Mouse (Mus musculus) neural tube, embryonic 11.5 days (tissue): ENCODE data around the gene D630003M21Rik. TPM values are rescaled to one million over a fixed set of nuclear protein-coding genes. Genes with fewer than 3 reads are reported as not detected.

Experiments
- ATAC-seq: fragments of 200-750 bp; cut with Nextera tagmentation; 2 replicates; pipeline ENCODE4 v1.8.0; 2017; ENCODE audit warnings: moderate number of reproducible peaks, mild to moderate bottlenecking, moderate TSS enrichment, moderate library complexity; ENCODE audit not compliant: insufficient read depth, low FRiP score, low TSS enrichment
- DNase-seq: peaks from one replicate; pipeline ENCODE4 v3.0.0-alpha.2; 2015; ENCODE audit warnings: low spot score
- H3K27ac ChIP-seq: fragments of 300-500 bp; sonication (generic); 2 replicates; pipeline ENCODE4 v1.5.1; 2014; ENCODE audit warnings: low read depth, mild to moderate bottlenecking, low read length
- H3K27me3 ChIP-seq: fragments of 300-500 bp; sonication (generic); 2 replicates; pipeline ENCODE4 v1.6.1; 2014; ENCODE audit warnings: mild to moderate bottlenecking, low read length, mixed read lengths; ENCODE audit not compliant: control insufficient read depth, insufficient read depth
- H3K36me3 ChIP-seq: fragments of 300-500 bp; sonication (generic); 2 replicates; pipeline ENCODE4 v1.6.1; 2014; ENCODE audit warnings: mild to moderate bottlenecking, low read length, moderate library complexity, mixed read lengths; ENCODE audit not compliant: control insufficient read depth, insufficient read depth
- H3K4me1 ChIP-seq: fragments of 300-500 bp; sonication (generic); 2 replicates; pipeline ENCODE4 v1.6.1; 2014; ENCODE audit warnings: low read length, mixed read lengths; ENCODE audit not compliant: control insufficient read depth, insufficient read depth
- H3K4me2 ChIP-seq: fragments of 300-500 bp; sonication (generic); 2 replicates; pipeline ENCODE4 v1.6.1; 2014; ENCODE audit warnings: low read depth, mild to moderate bottlenecking, moderate library complexity
- H3K4me3 ChIP-seq: fragments of 300-500 bp; sonication (generic); 2 replicates; pipeline ENCODE4 v1.5.1; 2014; ENCODE audit warnings: low read depth, low read length
- H3K9ac ChIP-seq: fragments of 300-500 bp; sonication (generic); 2 replicates; pipeline ENCODE4 v1.6.1; 2014; ENCODE audit warnings: mild to moderate bottlenecking, low read length
- H3K9me3 ChIP-seq: fragments of 300-500 bp; sonication (generic); 2 replicates; pipeline ENCODE4 v1.6.1; 2016; ENCODE audit warnings: low read length; ENCODE audit not compliant: control insufficient read depth
- WGBS: fragments of 180-500 bp; shearing (Covaris S2); extraction: QIAGEN DNeasy Blood & Tissue Kit; methylation state at CpG from one replicate; pipeline ENCODE4 v1.1.7; 2014; 5-methylcytosine and 5-hydroxymethylcytosine counted together
- polyA plus RNA-seq: library from polyadenylated mRNA; unstranded; fragments of >200 nt; fragmentation: Nextera tagmentation; extraction: Ambion mirVana; gene quantifications from 2 replicates; pipeline ENCODE4 v1.2.1, GENCODE M21; 2014

Gene D630003M21Rik
- polyA plus RNA-seq, 1 experiment from 2014 or later, result 3.6 TPM

DNA sequence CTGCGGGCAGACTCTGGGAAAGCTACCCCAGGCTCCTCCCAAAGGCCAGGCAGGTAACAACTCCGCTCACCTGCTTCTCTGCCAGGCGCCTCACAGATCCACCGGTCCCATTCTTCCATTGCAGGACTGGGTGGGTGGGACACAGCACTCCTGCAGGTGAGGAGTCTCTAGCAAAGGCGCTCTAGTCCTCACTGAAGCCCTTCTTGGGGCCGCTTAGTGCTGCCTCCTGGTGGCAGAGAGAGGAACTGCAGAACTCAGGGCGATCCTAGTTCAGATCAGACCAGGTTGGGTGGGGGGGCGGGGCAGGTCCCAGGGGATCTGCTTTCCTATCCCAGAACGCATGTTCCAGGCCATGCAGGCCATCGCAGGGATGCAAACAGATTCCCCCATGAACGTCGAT, 29.8 kb upstream of the D630003M21Rik start:
- H3K4me1 ChIP-seq, result no peaks in the 10 kb centered on the region
- no peak overlapping the region for H3K4me3 ChIP-seq
- H3K27ac ChIP-seq, result no peak overlapping the region
- DNase-seq (peak; percentile 81), ATAC-seq (no peak)
- H3K9ac ChIP-seq, result no peak overlapping the region
- 11% methylated on average over 12 of the region's 12 CpGs for WGBS
- no peak overlapping the region for H3K4me2 ChIP-seq
- no peaks in the 10 kb centered on the region for H3K27me3 ChIP-seq
- H3K9me3 ChIP-seq, result no peaks in the 10 kb centered on the region
- H3K36me3 ChIP-seq, result no peaks in the 10 kb centered on the region

DNA sequence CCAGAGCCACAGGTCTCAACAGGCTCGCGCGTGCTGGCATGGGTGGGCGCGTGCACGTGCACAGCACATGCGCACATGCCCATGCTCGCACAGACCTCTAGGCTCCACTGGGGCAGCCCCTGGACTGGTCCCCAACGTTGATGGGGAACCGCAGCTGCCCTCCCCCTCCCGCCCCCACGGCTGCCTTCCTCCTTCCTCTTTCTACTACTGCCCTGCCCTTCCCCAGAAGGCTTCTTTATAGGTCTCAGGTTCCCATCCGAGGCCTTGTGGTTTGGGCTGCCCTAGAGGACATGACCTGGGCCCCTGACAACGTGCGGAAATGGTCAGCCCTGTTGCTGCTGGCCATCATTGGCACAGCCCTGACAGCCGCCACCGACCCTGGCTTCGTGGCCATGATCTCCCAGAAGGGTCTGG, 29.0 kb upstream of the D630003M21Rik start, which contains the start of gene Bpi:
Gene Bpi (plus strand): TSS at position 90 of the 414 bp plus-strand sequence.
- Histone ChIP-seq H3K27me3 (no peaks in the 10 kb centered on the region), H3K4me3 (no peak within 1 kb of the TSS), H3K9ac (no peak within 1 kb of the TSS), H3K9me3 (no peaks in the 10 kb centered on the region), H3K4me1 (no peaks in the 10 kb centered on the region), H3K36me3 (no peaks in the 10 kb centered on the region), H3K4me2 (no peak within 1 kb of the TSS), H3K27ac (no peak within 1 kb of the TSS)
- WGBS, result 64% methylated on average over 18 of the region's 18 CpGs
- ATAC-seq (no peak), DNase-seq (no peak)

DNA sequence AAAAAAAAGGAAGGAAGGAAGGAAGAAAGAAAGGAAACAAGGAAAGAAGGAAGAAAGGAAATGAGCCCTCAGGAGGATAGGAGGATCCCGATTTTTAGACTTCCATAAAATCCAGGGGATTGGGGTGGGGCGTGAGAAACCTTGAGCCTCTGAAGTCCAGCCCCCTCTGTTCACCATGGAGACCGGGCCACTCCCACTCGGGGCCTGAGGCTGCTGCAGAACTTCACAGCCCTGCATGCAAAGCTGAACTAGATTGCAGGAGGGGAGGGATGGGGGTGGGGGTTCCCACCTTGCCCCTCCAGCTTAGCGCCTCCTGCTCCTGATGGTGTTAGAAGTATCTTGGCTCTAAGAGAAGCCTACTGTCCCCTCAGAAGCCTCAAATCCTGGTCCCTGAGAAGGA, 27.9 kb upstream of the D630003M21Rik start:
- no peaks in the 10 kb centered on the region for H3K36me3 ChIP-seq
- no peaks in the 10 kb centered on the region for H3K9me3 ChIP-seq
- H3K4me2 ChIP-seq, result no peak overlapping the region
- H3K9ac ChIP-seq, result no peak overlapping the region
- no peak for DNase-seq
- ATAC-seq, result no peak
- no peaks in the 10 kb centered on the region for H3K27me3 ChIP-seq
- no peak overlapping the region for H3K27ac ChIP-seq
- 15% methylated on average over 5 of the region's 5 CpGs for WGBS
- H3K4me3 ChIP-seq, result no peak overlapping the region
- H3K4me1 ChIP-seq, result no peaks in the 10 kb centered on the region

DNA sequence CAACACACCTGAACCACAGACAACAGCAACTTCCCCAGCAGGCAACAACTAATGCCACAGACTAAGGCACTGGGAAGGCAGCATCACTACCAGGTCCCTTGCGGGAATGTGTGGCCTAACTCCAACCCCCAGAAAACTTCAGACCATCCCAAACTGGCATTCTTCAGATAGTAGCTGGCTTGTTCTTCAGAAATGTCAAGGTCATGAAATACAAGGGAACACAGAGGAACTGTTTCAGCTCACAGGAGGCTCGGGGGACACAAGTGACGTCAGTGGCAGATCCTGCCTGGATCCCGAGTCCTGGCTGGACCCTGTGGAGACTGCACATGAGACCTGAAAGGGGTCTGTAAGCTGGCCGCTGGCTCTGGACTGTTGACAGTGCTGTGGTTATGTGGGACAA, 24.8 kb upstream of the D630003M21Rik start:
- ATAC-seq, result no peak
- H3K4me3 ChIP-seq, result no peak overlapping the region
- no peak overlapping the region for H3K27ac ChIP-seq
- H3K27me3 ChIP-seq, result no peaks in the 10 kb centered on the region
- H3K36me3 ChIP-seq, result no peaks in the 10 kb centered on the region
- H3K4me2 ChIP-seq, result no peak overlapping the region
- H3K9ac ChIP-seq, result no peak overlapping the region
- 75% methylated on average over 5 of the region's 5 CpGs for WGBS
- no peaks in the 10 kb centered on the region for H3K4me1 ChIP-seq
- H3K9me3 ChIP-seq, result no peaks in the 10 kb centered on the region
- DNase-seq, result no peak

DNA sequence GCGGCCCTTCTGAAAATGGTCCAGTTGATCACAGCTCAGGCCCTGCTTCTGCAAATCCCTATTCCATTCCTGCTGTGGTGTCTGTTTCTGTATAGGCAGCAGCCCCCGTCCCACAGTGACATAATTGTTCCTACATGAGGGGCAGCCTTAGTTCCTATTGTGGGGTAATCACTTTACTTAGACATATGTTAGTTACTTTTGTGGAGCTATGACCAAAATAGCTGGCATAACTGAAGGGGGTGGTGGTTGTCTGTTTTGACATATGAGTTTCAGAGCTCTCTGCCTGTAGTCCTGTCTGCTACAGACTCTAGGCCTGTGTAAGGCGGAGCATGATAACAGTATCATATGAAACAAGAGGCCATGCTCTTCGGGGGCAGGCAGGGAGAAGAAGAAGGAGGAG, 21.5 kb upstream of the D630003M21Rik start:
- Histone ChIP-seq H3K27me3 (no peaks in the 10 kb centered on the region), H3K9me3 (no peaks in the 10 kb centered on the region), H3K4me1 (no peaks in the 10 kb centered on the region), H3K27ac (no peak overlapping the region), H3K9ac (no peak overlapping the region), H3K36me3 (no peaks in the 10 kb centered on the region), H3K4me2 (no peak overlapping the region), H3K4me3 (no peak overlapping the region)
- no peak for DNase-seq
- 88% methylated on average over 4 of the region's 4 CpGs for WGBS
- no peak for ATAC-seq

DNA sequence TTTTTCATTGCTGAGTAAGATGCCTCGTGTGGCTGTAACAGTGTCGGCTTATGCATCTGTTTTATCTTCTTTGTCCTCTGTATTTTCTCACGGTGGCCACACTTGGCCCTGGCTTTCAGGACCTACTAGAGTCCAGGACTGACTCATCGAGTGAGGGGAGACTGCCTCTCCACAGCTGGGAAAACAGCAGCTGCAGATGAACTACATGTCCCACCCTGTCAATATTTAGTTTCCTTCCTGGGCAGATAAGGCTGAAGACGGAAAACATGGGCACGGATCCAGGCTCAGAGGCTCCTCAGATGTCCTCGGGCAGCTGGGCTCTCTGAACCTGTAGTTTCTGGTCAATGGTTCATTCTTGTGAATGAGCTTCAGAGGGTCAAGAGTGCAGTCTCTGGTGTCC, 19.3 kb upstream of the D630003M21Rik start:
- Histone ChIP-seq H3K9me3 (no peaks in the 10 kb centered on the region), H3K27me3 (no peaks in the 10 kb centered on the region), H3K36me3 (no peaks in the 10 kb centered on the region), H3K9ac (no peak overlapping the region), H3K4me2 (no peak overlapping the region), H3K4me1 (no peaks in the 10 kb centered on the region), H3K27ac (no peak overlapping the region), H3K4me3 (no peak overlapping the region)
- no peak for ATAC-seq
- DNase-seq, result no peak
- WGBS, result 74% methylated on average over 7 of the region's 7 CpGs

DNA sequence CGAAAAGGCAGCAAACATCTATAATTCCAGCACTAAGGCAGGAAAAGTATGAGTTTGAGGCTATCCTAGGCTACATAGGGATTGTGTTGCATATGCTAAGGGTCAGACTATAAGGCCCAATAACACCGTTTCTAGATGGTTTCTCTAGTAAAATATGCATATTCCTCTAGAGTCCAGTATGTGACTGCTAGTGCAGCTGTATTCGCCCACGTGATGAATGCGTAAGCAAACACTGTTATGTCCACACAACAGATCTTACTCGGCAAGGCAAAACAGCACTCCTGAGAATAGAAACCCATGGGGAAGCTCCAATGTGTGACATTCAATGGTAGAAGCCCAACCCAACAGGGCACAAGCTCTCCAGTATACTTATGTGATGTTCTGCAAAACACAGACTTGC, 18.8 kb upstream of the D630003M21Rik start:
- H3K27me3 ChIP-seq, result no peaks in the 10 kb centered on the region
- no peak overlapping the region for H3K4me3 ChIP-seq
- no peak overlapping the region for H3K27ac ChIP-seq
- DNase-seq, result no peak
- no peak for ATAC-seq
- H3K9me3 ChIP-seq, result no peaks in the 10 kb centered on the region
- H3K36me3 ChIP-seq, result no peaks in the 10 kb centered on the region
- 90% methylated on average over 6 of the region's 6 CpGs for WGBS
- no peaks in the 10 kb centered on the region for H3K4me1 ChIP-seq
- no peak overlapping the region for H3K4me2 ChIP-seq
- no peak overlapping the region for H3K9ac ChIP-seq

DNA sequence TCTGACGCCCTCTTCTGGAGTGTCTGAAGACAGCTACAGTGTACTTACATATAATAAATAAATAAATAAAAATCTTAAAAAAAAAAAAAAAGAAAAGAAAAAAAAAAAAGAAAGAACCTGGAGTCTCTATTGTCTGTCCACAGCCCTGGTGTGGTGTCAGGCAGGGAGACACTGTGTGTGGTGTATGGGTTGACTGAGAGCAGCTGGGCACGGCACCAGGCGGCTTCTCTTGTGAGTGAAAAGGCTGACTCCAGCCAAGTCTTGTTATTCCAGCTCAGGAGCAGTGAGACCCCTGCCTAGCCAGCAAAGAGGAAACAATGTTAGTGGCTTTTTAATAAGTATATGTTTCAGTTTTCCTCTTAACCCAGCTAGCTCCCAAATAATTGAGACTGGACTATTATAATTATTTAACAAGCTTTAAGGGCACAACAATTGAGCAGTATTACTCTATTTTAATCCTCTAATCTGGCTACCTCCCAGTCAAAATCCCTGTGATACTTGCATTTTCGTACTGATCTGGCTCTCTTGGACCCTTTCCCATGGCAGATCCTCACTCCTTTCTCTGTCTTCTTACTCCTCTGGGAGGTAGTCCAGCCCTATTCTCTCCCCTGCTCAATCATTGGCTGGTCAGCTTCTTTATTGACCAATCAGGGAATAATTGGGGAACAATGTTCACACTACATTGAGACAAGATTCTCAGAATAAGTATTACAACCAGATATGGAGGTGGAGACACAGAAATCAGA, 16.2 kb upstream of the D630003M21Rik start:
- 76% methylated on average over 4 of the region's 4 CpGs for WGBS
- no peak overlapping the region for H3K9ac ChIP-seq
- DNase-seq, result no peak
- no peak for ATAC-seq
- no peak overlapping the region for H3K27ac ChIP-seq
- no peak overlapping the region for H3K4me2 ChIP-seq
- H3K36me3 ChIP-seq, result no peaks in the 10 kb centered on the region
- H3K9me3 ChIP-seq, result no peaks in the 10 kb centered on the region
- no peak overlapping the region for H3K4me3 ChIP-seq
- H3K27me3 ChIP-seq, result no peaks in the 10 kb centered on the region
- H3K4me1 ChIP-seq, result no peaks in the 10 kb centered on the region

DNA sequence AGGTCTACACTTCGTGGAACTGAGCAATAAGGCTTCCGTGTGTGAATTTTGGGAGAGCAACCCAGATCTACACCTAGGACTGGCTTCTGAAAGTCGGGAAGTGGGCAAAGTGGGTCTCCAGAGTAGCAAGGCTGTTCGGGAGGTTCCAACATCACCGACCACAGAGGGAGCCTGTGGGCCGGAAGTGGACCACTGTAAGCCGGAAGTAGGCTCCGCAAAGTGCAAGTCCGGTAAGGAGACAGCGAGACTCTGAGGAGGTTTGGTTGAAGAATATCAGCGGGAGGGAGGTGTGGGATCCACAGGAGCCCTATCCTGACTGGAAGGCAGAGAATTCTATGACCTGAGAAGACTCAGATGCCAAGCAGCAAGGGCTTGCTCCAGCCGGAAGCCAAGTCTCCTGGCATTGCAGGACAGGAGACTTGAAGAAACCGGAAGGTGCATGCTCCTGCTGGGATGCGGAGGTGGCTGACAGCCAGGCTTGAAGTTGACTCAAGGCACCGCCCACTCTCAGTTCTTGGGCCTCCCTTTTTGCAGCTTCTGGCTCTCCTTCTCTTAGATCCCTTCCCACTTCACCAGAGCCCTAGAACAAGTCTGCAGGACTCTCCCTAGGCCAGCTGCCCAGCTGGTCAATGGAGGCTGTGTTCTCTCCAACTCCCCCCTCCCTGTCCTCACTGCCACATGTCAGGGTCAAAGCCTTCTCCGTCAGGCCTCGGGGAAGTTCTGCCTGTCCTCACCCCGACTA, 14.3 kb upstream of the D630003M21Rik start:
- H3K36me3 ChIP-seq, result no peaks in the 10 kb centered on the region
- no peaks in the 10 kb centered on the region for H3K27me3 ChIP-seq
- no peak overlapping the region for H3K4me2 ChIP-seq
- DNase-seq (no peak), ATAC-seq (no peak)
- no peaks in the 10 kb centered on the region for H3K4me1 ChIP-seq
- no peaks in the 10 kb centered on the region for H3K9me3 ChIP-seq
- no peak overlapping the region for H3K9ac ChIP-seq
- no peak overlapping the region for H3K4me3 ChIP-seq
- no peak overlapping the region for H3K27ac ChIP-seq
- 78% methylated on average over 18 of the region's 18 CpGs for WGBS
